Mouse (Mus musculus) gastrocnemius, postnatal 25 days (tissue): Measurements from ENCODE around the gene Pigk. TPM values are rescaled to one million over a fixed set of nuclear protein-coding genes. Genes with fewer than 3 reads are reported as not detected.
"Not testable (repeated sequence)": the region's sequence is repeated elsewhere in the genome, so short reads cannot be mapped to it uniquely, and the experiment has no call there.

ENCODE experiments used
- DNase-seq: peaks from one replicate; pipeline ENCODE4 v3.0.0; 2022
- long read RNA-seq, 2 experiments: library from polyadenylated mRNA; stranded (forward); transcript quantifications; one replicate each; pipeline ENCODE4 v2.0.0; 2021
- total RNA-seq, 2 experiments: library from RNA; stranded (reverse); gene quantifications; 1 replicate in 1 of 2; 2 replicates in 1 of 2; pipeline ENCODE4 v1.2.3; 2021

Gene Pigk
- total RNA-seq: 10 to 100 TPM; 19.2 to 20.2 TPM
- long read RNA-seq, experiment 1, full-length matches to known transcripts: 14 of 19 reads
- long read RNA-seq, experiment 1, partial matches to known transcripts: 0 of 19 reads
- long read RNA-seq, experiment 1, other reads (novel, unspliced or antisense): 5 of 19 reads
- long read RNA-seq, experiment 2, full-length matches to known transcripts: 34 of 38 reads
- long read RNA-seq, experiment 2, partial matches to known transcripts: 1 of 38 reads
- long read RNA-seq, experiment 2, other reads (novel, unspliced or antisense): 3 of 38 reads

- peak; percentile 89 for DNase-seq
Measured at GRCm38 (mm10) chr3:152713991-152714902, at the start of gene Pigk. Gene Pigk (plus strand): TSS chr3:152714100.

GRCm38 (mm10) chr3:152666991-152667355, 46.9 kb upstream of the Pigk start:
- DNase-seq: no peak

- no peak for DNase-seq
Measured at GRCm38 (mm10) chr3:152667356-152668211, 46.3 kb upstream of the Pigk start.

GRCm38 (mm10) chr3:152668239-152668638, 45.7 kb upstream of the Pigk start, which contains the start of gene Ak5:
Gene Ak5 (minus strand): TSS chr3:152668360.
- no peak for DNase-seq

GRCm38 (mm10) chr3:152668793-152669192, 45.1 kb upstream of the Pigk start:
- DNase-seq: no peak

GRCm38 (mm10) chr3:152669783-152670182, 44.1 kb upstream of the Pigk start:
- DNase-seq: no peak

- DNase-seq: no peak
Measured at GRCm38 (mm10) chr3:152674663-152675062, 39.2 kb upstream of the Pigk start.

- no peak for DNase-seq
Measured at GRCm38 (mm10) chr3:152688532-152688931, 25.4 kb upstream of the Pigk start.

- peak; percentile 13 for DNase-seq
Measured at GRCm38 (mm10) chr3:152689105-152689504, 24.8 kb upstream of the Pigk start.

GRCm38 (mm10) chr3:152694950-152695349, 18.9 kb upstream of the Pigk start:
- DNase-seq: no peak

GRCm38 (mm10) chr3:152698017-152698416, 15.9 kb upstream of the Pigk start:
- no peak for DNase-seq

GRCm38 (mm10) chr3:152699261-152699660, 14.6 kb upstream of the Pigk start:
- DNase-seq: no peak

GRCm38 (mm10) chr3:152701536-152701935, 12.4 kb upstream of the Pigk start:
- DNase-seq: not testable (repeated sequence)

GRCm38 (mm10) chr3:152702274-152702843, 11.5 kb upstream of the Pigk start:
- no peak for DNase-seq

GRCm38 (mm10) chr3:152705826-152706225, 8.1 kb upstream of the Pigk start:
- no peak for DNase-seq

GRCm38 (mm10) chr3:152706901-152707300, 7.0 kb upstream of the Pigk start:
- no peak for DNase-seq

- DNase-seq: no peak
Measured at GRCm38 (mm10) chr3:152707321-152707823, 6.5 kb upstream of the Pigk start.

- no peak for DNase-seq
Measured at GRCm38 (mm10) chr3:152709936-152710335, 4.0 kb upstream of the Pigk start.

GRCm38 (mm10) chr3:152712957-152713356, 943 bp upstream of the Pigk start:
- no peak for DNase-seq

GRCm38 (mm10) chr3:152721301-152721700, 7.4 kb downstream of the Pigk start:
- DNase-seq: no peak

- DNase-seq: no peak
Measured at GRCm38 (mm10) chr3:152722836-152723235, 8.9 kb downstream of the Pigk start.

GRCm38 (mm10) chr3:152724446-152724845, 10.5 kb downstream of the Pigk start:
- no peak for DNase-seq
